Mouse (Mus musculus): Measurements from ENCODE around the gene Prr32. TPM values are rescaled to one million over a fixed set of nuclear protein-coding genes. Genes with fewer than 3 reads are reported as not detected.

The Prr32 gene
- polyA plus RNA-seq (2014; fragmentation: Nextera tagmentation; extraction: Ambion mirVana) = not detected in 2 replicates

- no peak within 1 kb of the TSS for H3K9ac ChIP-seq (ENCODE audit: low read depth, low read length)
- H3K4me1 ChIP-seq (ENCODE audit: control insufficient read depth, insufficient read depth, low read length) = no peaks in the 10 kb centered on the region
- no peak within 1 kb of the TSS for H3K4me3 ChIP-seq (ENCODE audit: low read length)
- H3K36me3 ChIP-seq (ENCODE audit: control insufficient read depth, insufficient read depth, low read length) = no peaks in the 10 kb centered on the region
- 84% methylated on average over 1 of the region's 1 CpGs for WGBS
- no peak within 1 kb of the TSS for H3K4me2 ChIP-seq (replicated peaks; ENCODE audit: low read depth, low read length)
- no peaks in the 10 kb centered on the region for H3K9me3 ChIP-seq (ENCODE audit: control insufficient read depth, low read length)
- H3K27me3 ChIP-seq (ENCODE audit: control insufficient read depth, insufficient read depth, low read length) = no peaks in the 10 kb centered on the region
- no peak for ATAC-seq (ENCODE audit: low FRiP score, low TSS enrichment)
- H3K27ac ChIP-seq (ENCODE audit: low read depth, low read length) = no peak within 1 kb of the TSS
Measured at GRCm38 (mm10) chrX:45090604-45091003, at the start of gene Prr32. Gene Prr32, plus strand, starts transcription at chrX:45090904.

Data from kidney, embryonic 14.5 days (tissue).